Mouse (Mus musculus) neural tube, embryonic 11.5 days (tissue): Measurements from ENCODE around the gene Nudt3. TPM values are rescaled to one million over a fixed set of nuclear protein-coding genes. Genes with fewer than 3 reads are reported as not detected.
A peak's percentile ranks its signal among the peaks of the same experiment; 100 is the strongest.

Experiments used
- ATAC-seq: fragments of 200-750 bp; cut with Nextera tagmentation; 2 replicates; pipeline ENCODE4 v1.8.0; 2017; ENCODE audit warnings: moderate number of reproducible peaks, mild to moderate bottlenecking, moderate TSS enrichment, moderate library complexity; ENCODE audit not compliant: insufficient read depth, low FRiP score, low TSS enrichment
- DNase-seq: peaks from one replicate; pipeline ENCODE4 v3.0.0-alpha.2; 2015; ENCODE audit warnings: low spot score
- H3K27ac ChIP-seq: fragments of 300-500 bp; sonication (generic); 2 replicates; pipeline ENCODE4 v1.5.1; 2014; ENCODE audit warnings: low read depth, mild to moderate bottlenecking, low read length
- H3K27me3 ChIP-seq: fragments of 300-500 bp; sonication (generic); 2 replicates; pipeline ENCODE4 v1.6.1; 2014; ENCODE audit warnings: mild to moderate bottlenecking, low read length, mixed read lengths; ENCODE audit not compliant: control insufficient read depth, insufficient read depth
- H3K36me3 ChIP-seq: fragments of 300-500 bp; sonication (generic); 2 replicates; pipeline ENCODE4 v1.6.1; 2014; ENCODE audit warnings: mild to moderate bottlenecking, low read length, moderate library complexity, mixed read lengths; ENCODE audit not compliant: control insufficient read depth, insufficient read depth
- H3K4me1 ChIP-seq: fragments of 300-500 bp; sonication (generic); 2 replicates; pipeline ENCODE4 v1.6.1; 2014; ENCODE audit warnings: low read length, mixed read lengths; ENCODE audit not compliant: control insufficient read depth, insufficient read depth
- H3K4me2 ChIP-seq: fragments of 300-500 bp; sonication (generic); 2 replicates; pipeline ENCODE4 v1.6.1; 2014; ENCODE audit warnings: low read depth, mild to moderate bottlenecking, moderate library complexity
- H3K4me3 ChIP-seq: fragments of 300-500 bp; sonication (generic); 2 replicates; pipeline ENCODE4 v1.5.1; 2014; ENCODE audit warnings: low read depth, low read length
- H3K9ac ChIP-seq: fragments of 300-500 bp; sonication (generic); 2 replicates; pipeline ENCODE4 v1.6.1; 2014; ENCODE audit warnings: mild to moderate bottlenecking, low read length
- H3K9me3 ChIP-seq: fragments of 300-500 bp; sonication (generic); 2 replicates; pipeline ENCODE4 v1.6.1; 2016; ENCODE audit warnings: low read length; ENCODE audit not compliant: control insufficient read depth
- WGBS: fragments of 180-500 bp; shearing (Covaris S2); extraction: QIAGEN DNeasy Blood & Tissue Kit; methylation state at CpG from one replicate; pipeline ENCODE4 v1.1.7; 2014; 5-methylcytosine and 5-hydroxymethylcytosine counted together
- polyA plus RNA-seq: library from polyadenylated mRNA; unstranded; fragments of >200 nt; fragmentation: Nextera tagmentation; extraction: Ambion mirVana; gene quantifications from 2 replicates; pipeline ENCODE4 v1.2.1, GENCODE M21; 2014

The Nudt3 gene
- polyA plus RNA-seq, 1 experiment from 2014 or later: 41.8 TPM

GRCm38 (mm10) chr17:27565942-27566267 lies 57.4 kb downstream of the Nudt3 start:
- DNase-seq (no peak), ATAC-seq (peak; percentile 43; the same call in 1 of the 2 replicates)
- peaks cover 16% of the 10 kb centered on the region for H3K4me1 ChIP-seq
- 0 out of 2 replicates have a peak, but pooled peaks cover 2% of the 10 kb centered on the region for H3K36me3 ChIP-seq
- peak overlapping the region; percentile 59 for H3K4me2 ChIP-seq
- H3K27me3 ChIP-seq: no peaks in the 10 kb centered on the region
- peak overlapping the region; percentile 40 for H3K4me3 ChIP-seq
- WGBS: under 1% methylated on average over 13 of the region's 13 CpGs
- H3K9me3 ChIP-seq: no peaks in the 10 kb centered on the region
- H3K27ac ChIP-seq: no peak overlapping the region
- H3K9ac ChIP-seq: peak overlapping the region; percentile 69

- Histone ChIP-seq H3K4me3 (peak within 1 kb of the TSS; percentile 40), H3K4me1 (peaks cover 16% of the 10 kb centered on the region), H3K9ac (peak within 1 kb of the TSS; percentile 69), H3K36me3 (0 out of 2 replicates have a peak, but pooled peaks cover 2% of the 10 kb centered on the region), H3K27ac (peak within 1 kb of the TSS; percentile 11; the same call in 1 of the 2 replicates), H3K27me3 (no peaks in the 10 kb centered on the region), H3K4me2 (peak within 1 kb of the TSS; percentile 59), H3K9me3 (no peaks in the 10 kb centered on the region)
- under 1% methylated on average over 58 of the region's 58 CpGs for WGBS
- DNase-seq: peak; percentile 96
- ATAC-seq: peak; percentile 89
These were observed 57.9 kb downstream of the Nudt3 start, which contains the start of gene AI413582 for GRCm38 (mm10) chr17:27565163-27565941. Gene AI413582 (minus strand): TSS chr17:27565756.

DNA sequence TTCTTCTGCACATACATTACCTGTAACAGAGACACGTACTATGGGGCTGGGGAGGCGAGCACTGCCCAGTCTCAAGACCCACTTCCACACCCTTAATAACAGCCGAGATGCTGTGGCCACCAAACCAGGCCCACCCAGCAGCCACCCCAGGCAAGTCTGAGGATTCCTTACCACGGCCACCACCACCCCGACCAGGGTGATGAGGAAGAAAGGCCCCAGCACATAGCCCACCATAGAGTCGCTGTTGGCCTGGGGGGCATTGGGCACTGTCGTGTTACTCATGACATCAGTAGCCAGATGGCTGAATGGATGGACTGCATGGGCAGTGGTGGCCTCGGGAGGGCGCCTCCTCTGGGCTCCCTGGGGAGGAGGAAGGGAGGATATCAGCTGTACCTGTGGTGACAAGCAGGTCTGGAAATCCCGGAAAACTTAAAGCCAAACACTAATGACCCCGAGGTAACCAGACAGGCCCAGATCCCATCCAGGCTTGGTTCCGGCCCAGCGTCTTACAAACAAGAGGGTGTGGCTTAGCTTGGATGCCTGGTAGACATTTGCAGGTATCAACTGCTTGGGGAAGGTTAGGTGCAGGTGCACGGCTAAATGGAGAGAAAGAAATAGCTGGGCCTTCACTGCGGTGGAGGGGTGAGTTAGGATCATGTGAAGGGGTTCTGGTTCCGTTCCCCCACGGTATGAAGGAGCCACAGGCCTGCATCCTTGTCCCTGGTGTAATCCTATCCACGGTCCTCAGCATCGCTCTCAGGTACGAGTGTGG lies 58.7 kb downstream of the Nudt3 start:
- no peak for DNase-seq
- H3K27me3 ChIP-seq: no peaks in the 10 kb centered on the region
- ATAC-seq: no peak
- no peak overlapping the region; the same call in 1 of the 2 replicates for H3K27ac ChIP-seq
- H3K9ac ChIP-seq: peak overlapping the region; percentile 30
- H3K36me3 ChIP-seq: 0 out of 2 replicates have a peak, but pooled peaks cover 2% of the 10 kb centered on the region
- peaks cover 19% of the 10 kb centered on the region for H3K4me1 ChIP-seq
- peak overlapping the region; percentile 59 for H3K4me2 ChIP-seq
- no peaks in the 10 kb centered on the region for H3K9me3 ChIP-seq
- 12% methylated on average over 20 of the region's 20 CpGs for WGBS
- H3K4me3 ChIP-seq: peak overlapping the region; percentile 40

GRCm38 (mm10) chr17:27563771-27564244 lies 59.5 kb downstream of the Nudt3 start:
- H3K9me3 ChIP-seq: no peaks in the 10 kb centered on the region
- no peak overlapping the region for H3K4me2 ChIP-seq
- H3K9ac ChIP-seq: no peak overlapping the region
- H3K36me3 ChIP-seq: 0 out of 2 replicates have a peak, but pooled peaks cover 2% of the 10 kb centered on the region
- WGBS: 45% methylated on average over 7 of the region's 7 CpGs
- H3K27me3 ChIP-seq: no peaks in the 10 kb centered on the region
- no peak overlapping the region for H3K4me3 ChIP-seq
- peaks cover 26% of the 10 kb centered on the region for H3K4me1 ChIP-seq
- H3K27ac ChIP-seq: no peak overlapping the region
- DNase-seq (no peak), ATAC-seq (no peak)

GRCm38 (mm10) chr17:27561809-27562526 lies 61.3 kb downstream of the Nudt3 start:
- Histone ChIP-seq H3K9me3 (no peaks in the 10 kb centered on the region), H3K4me3 (no peak overlapping the region; the same call in 1 of the 2 replicates), H3K27ac (0 out of 2 replicates have a peak overlapping the region, but pooled peaks have one; percentile 27), H3K4me1 (peaks cover 37% of the 10 kb centered on the region), H3K36me3 (0 out of 2 replicates have a peak, but pooled peaks cover 2% of the 10 kb centered on the region), H3K9ac (no peak overlapping the region), H3K4me2 (no peak overlapping the region), H3K27me3 (no peaks in the 10 kb centered on the region)
- DNase-seq (no peak), ATAC-seq (no peak)
- 68% methylated on average over 9 of the region's 11 CpGs for WGBS

DNA sequence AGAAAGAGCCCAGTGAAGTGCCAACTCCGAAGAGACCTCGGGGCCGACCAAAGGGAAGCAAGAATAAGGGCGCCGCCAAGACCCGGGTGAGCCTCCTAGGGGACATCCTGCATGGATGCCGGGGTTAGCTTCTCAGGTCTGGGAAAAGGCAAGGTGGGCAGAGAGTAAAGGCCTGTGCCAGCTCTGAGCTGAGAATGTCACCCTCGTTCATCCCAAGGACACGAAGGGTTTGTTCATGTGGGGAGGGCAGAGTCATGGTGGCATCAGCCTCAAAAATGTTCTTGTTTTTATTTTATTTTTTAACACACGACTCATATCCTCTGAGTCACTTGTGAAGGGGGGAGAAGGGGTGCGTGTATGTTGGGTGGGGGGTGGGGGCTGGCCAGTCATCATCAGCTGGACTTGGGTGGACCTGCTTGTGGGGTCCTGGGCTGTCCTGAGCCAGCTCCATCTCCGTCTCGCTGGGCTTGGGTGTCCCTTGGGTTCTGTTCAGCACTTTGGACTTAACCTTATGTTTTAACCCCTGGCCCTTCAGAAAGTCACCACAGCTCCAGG lies 62.3 kb downstream of the Nudt3 start:
- no peak for DNase-seq
- Histone ChIP-seq H3K27me3 (no peaks in the 10 kb centered on the region), H3K4me3 (no peak overlapping the region), H3K4me1 (peaks cover 32% of the 10 kb centered on the region), H3K36me3 (0 out of 2 replicates have a peak, but pooled peaks cover 2% of the 10 kb centered on the region), H3K9me3 (no peaks in the 10 kb centered on the region), H3K4me2 (no peak overlapping the region), H3K27ac (no peak overlapping the region), H3K9ac (no peak overlapping the region)
- WGBS: 89% methylated on average over 13 of the region's 13 CpGs
- ATAC-seq: no peak

DNA sequence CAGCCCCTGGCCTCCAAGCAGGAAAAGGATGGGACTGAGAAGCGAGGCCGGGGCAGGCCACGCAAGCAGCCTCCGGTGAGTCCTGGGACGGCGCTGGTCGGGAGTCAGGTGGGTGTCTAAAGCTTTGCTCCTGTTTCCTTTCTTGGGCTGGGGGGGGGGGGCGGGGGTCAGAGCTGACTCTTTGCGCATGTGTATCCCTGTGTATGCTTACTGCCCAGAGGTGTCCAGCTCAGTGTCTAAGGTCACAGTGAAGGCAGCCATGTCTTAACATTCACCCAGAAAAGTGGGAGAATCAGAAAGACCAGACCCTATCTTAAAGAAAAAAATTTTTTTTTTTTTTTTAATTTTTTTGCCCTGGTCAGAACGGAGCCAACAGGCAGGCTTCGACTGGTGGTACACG lies 63.7 kb downstream of the Nudt3 start:
- Histone ChIP-seq H3K27ac (no peak overlapping the region), H3K4me1 (peaks cover 37% of the 10 kb centered on the region), H3K4me2 (no peak overlapping the region), H3K4me3 (no peak overlapping the region), H3K9ac (no peak overlapping the region), H3K9me3 (no peaks in the 10 kb centered on the region), H3K36me3 (0 out of 2 replicates have a peak, but pooled peaks cover 2% of the 10 kb centered on the region), H3K27me3 (no peaks in the 10 kb centered on the region)
- WGBS: 66% methylated on average over 12 of the region's 12 CpGs
- ATAC-seq (no peak), DNase-seq (no peak)

GRCm38 (mm10) chr17:27558845-27559244 lies 64.5 kb downstream of the Nudt3 start:
- Histone ChIP-seq H3K36me3 (0 out of 2 replicates have a peak, but pooled peaks cover 2% of the 10 kb centered on the region), H3K4me3 (peak overlapping the region; percentile 97), H3K9ac (peak overlapping the region; percentile 32), H3K9me3 (no peaks in the 10 kb centered on the region), H3K4me1 (peaks cover 33% of the 10 kb centered on the region), H3K4me2 (peak overlapping the region; percentile 91), H3K27me3 (no peaks in the 10 kb centered on the region), H3K27ac (no peak overlapping the region)
- no peak for DNase-seq
- 16% methylated on average over 5 of the region's 5 CpGs for WGBS
- no peak for ATAC-seq
